Mouse (Mus musculus): ENCODE results near the gene Folr2. TPM values are rescaled to one million over a fixed set of nuclear protein-coding genes. Genes with fewer than 3 reads are reported as not detected.
A peak's percentile ranks its signal among the peaks of the same experiment; 100 is the strongest.

Gene Folr2
- total RNA-seq, 2 experiments from 2014 or later = 0.37 TPM; not detected in 1

DNA sequence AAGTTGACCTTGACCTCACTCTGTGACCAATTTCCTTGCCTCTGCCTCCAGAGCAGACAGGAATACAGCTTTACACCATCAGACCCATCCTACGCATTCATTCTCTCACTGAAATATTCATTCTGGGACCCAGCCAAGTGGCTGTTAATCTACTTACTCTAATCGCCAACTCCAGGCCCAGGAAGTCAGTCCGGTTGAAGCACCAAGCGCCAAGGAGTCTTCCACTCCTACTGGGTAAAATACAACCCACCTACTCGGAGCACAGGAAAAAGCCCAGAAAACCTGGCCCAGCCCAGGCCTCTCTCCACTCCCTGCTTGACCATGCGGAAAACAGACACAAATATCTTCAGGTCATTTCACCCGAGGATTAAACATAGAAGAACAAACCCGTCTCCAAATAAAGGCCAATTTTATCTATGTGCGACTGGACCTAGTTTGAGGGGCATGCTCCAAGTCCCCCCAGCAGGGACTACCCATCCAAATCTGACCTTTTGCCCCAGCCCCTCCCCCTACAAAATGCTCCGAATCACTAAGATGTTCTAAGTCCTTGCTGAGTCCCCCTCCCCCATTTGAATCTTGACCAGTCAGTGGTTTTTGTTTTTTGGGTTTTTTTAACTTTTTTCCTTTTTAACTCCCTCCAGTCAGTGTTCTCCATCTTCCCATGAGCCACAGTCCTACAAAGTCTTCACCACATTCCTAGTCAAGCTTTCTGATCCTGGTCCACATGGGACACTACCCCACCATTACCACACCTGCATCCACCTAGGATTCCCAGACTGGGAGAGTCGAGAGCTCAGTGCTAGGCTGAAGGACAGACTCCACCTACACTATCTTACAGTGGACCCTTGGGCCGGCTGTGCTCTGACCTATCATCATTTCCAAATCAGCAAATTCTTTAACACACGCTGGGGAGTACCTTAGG is 11.5 kb upstream of the Folr2 start:
- no peak for DNase-seq (ENCODE audit: low spot score in 2 of 2)
- intact Hi-C loops (cut with DNase I) = no loop called here

DNA sequence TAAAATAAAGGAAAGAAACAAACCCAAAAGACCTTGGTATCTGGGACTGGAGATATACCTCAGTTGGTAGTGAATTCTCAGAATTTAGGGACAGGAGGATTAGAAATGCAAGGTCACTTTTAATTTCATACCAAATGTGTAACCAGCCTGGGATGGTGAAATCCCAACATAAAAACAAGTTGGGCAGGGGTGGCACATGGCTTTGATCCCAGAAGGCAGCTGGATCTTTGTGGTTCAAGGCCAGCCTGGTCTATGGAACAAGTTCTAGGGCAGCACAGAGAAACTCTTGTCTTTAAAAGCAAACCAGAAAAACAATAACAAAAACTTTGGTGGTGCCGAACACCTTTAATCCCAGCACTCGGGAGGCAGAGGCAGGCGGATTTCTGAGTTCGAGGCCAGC is 10.5 kb upstream of the Folr2 start:
- DNase-seq (ENCODE audit: low spot score in 2 of 2) = no peak
- intact Hi-C loops (cut with DNase I) = no loop called here

DNA sequence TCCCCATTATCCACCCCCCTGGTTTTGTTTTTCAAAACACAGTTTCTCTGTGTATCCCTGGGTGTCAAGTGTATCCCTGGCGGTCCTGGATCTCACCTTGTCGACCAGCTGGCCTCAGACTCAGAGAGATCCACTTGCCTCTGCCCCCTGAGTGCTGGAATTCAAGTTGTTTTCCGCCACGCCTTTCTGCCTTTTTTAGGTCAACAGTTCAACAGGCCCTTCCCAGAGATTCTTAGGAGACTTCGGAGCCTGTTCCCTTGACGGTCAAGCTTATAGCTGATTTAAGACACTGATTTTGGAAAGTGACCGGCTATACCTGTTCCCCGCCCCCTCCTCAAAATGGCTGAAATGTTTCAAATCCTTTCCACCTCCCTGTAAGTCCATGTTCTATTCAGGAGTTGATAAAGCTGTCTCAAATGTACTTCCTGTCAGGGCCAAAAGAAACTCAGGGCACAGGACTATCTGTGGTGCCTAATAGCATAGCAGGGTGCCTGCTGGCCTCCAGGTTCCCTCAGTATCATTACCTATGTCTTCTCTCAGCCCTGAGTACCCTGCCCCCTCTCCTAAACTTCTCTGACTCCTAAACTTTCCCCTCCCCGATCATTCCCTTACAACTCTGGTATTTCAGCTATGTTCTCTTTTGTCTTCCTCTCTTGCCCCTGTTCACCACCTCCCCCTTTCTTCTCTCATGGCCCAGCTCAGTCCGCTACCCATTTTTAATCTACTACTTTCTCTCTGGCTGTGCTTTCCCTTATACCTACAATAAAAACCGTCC is 9.7 kb upstream of the Folr2 start:
- intact Hi-C loops (cut with DNase I) = no loop called here
- DNase-seq (ENCODE audit: low spot score in 2 of 2) = no peak

DNA sequence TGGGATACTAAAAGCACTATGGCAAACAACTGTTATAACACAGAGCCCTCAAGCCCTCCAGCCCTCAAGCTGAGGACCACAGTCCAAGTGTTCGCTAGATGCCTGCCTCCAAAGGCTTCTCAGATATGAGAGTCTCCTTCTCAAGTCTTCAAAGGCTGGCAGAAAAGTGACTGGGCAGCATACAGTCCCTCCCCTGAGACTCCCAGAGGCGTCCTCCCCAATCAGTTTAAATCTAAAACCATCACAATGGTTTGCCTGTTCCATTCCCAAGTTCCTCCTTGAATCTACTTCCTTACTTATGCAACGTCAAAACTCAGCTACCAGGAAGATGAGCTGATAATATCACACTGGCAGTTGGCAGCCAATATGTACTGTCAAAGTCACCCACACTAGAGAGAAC is 6.4 kb upstream of the Folr2 start, which contains the start of gene Anapc15:
Anapc15 (plus strand) TSS at position 301 of the 400 bp plus-strand sequence.
- intact Hi-C loops (cut with DNase I) = no loop called here
- DNase-seq (ENCODE audit: low spot score in 2 of 2) = no peak

DNA sequence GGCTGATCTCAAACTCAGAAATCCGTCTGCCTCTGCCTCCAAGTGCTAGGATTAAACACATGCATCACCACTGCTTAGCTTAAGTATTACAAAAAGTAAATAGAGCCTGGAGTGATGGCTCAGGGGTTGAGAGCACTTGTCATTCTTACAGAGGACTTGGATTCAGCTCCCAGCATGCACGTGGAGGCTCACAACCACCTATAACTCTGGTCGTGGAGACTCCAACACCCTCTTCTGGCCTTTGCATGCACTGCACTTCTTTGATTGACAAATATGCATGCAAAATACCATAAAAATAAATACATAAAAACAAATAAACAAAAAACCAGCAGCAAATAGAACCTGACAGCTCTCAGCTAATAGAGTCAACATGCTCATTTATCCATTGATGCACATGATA is 5.3 kb upstream of the Folr2 start:
- no peak for DNase-seq (ENCODE audit: low spot score in 2 of 2)
- intact Hi-C loops (cut with DNase I) = no loop called here

DNA sequence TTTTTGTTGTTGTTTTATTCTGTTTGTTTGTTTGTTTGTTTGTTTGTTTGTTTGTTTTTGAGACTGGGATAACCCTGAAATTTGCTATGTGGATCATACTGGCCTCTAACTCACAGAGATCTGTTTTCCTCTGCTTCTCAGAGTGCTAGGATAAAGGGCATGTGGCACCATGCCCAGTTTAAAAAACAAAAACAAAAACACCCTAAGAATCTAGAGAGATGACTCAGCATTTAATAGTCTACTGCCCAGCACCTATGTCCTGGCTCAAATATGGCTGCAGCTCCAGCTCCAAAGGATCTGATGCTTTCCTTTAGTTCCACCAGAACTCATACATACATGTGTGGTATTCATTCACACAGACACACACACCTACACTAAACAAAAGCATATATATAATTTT is 4.0 kb upstream of the Folr2 start:
- intact Hi-C loops (cut with DNase I) = no loop called here
- no peak for DNase-seq (ENCODE audit: low spot score in 2 of 2)

DNA sequence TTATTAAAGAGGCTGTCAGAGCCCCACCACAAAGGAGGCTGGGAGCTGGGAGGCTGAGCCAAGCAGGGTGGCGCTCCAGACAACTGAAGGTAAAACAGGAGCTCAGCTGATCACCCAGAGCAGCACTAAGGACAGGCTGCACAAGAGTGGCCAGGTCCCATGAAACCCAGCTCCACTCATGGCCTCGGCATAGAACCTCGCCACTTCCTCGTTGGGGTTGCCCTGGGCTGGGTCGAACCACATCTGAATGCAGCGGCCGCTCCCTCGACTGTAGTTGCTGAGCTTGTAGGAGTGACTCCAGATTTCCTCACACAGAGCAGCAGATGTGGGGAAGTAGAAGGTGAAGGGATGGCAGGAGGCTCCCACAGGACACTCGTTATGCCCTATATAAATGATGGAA is 1.4 kb upstream of the Folr2 start:
- no peak for DNase-seq (ENCODE audit: low spot score in 2 of 2)
- intact Hi-C loops (cut with DNase I) = no loop called here

DNA sequence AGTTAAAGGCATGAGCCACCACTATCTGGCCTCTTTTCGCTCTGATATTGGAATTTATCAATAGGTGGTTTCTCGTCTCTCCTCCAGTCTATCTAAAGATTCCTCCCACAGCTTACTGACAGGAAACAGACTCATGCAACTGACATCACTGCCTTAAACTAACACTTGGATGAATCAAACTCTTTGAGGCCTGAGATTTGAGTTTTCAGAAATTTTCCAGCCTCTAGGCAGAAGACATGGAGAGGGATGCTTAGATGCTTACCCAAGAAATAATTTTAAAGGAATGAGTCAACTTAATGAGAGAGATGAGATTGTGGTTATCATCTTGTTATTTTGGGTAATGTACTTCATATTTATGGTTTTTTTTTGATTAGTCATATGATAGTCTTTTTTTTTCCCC is 3.2 kb downstream of the Folr2 start:
- no peak for DNase-seq (ENCODE audit: low spot score in 2 of 2)
- intact Hi-C loops (cut with DNase I) = no loop called here

DNA sequence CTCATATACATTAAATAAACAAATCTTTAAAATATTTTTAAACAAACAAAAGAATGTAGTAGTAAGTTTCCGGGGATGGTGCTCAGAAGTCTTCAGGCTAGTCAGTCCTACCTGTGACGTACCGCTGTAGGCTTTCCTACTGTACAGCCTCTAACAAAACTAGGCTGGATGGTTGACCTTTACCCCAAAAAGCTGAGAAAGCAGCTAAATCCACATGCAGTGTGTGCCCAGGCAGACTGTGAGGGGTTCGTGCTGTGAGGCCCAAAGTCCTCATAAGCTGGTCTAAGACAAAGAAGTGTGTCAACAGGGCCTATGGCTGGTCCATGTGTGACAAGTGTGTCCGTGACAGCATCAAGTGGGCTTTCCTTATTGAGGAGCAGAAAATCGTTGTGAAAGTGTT is 4.1 kb downstream of the Folr2 start:
- no peak for DNase-seq (ENCODE audit: low spot score in 2 of 2)
- intact Hi-C loops (cut with DNase I) = no loop called here

DNA sequence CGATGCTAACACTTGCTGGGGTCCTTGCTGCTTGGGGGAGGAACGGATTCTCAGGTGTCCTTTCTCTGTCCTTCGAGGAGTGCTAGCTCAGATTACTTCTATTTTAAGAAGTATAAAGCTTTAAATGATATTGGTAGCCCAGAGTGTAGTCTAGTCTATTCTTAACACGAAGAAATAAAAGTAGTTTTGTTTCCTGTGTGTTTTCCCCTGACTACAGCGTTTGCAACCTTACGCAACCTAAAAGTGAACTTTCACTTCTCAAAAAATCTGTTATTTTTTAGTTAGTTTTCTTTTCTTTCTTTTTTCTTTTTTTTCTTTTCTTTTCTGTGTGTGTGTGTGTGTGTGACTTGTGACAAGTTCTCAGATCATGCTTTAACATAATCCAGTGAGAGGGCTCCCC is 5.3 kb downstream of the Folr2 start:
- intact Hi-C loops (cut with DNase I) = no loop called here
- no peak for DNase-seq (ENCODE audit: low spot score in 2 of 2)

DNA sequence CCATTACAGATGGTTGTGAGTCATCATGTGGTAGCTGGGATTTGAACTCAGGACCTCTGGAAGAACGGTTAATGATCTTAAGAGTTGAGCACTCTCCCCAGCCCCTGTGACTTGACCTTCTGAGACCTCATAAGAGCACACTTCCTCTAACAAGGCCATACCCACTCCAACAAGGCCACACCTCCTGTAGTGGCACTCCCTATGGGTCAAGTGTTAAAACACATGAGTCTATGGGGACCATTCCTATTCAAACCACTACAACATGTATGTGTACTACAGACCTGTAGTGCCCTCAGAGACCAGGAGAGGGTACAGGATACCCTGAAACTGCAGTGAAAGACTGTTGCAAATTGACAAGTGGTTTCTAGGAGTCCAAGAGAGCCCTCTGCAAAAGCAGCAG is 9.1 kb downstream of the Folr2 start:
- no peak for DNase-seq (ENCODE audit: low spot score in 2 of 2)
- intact Hi-C loops (cut with DNase I) = no loop called here

DNA sequence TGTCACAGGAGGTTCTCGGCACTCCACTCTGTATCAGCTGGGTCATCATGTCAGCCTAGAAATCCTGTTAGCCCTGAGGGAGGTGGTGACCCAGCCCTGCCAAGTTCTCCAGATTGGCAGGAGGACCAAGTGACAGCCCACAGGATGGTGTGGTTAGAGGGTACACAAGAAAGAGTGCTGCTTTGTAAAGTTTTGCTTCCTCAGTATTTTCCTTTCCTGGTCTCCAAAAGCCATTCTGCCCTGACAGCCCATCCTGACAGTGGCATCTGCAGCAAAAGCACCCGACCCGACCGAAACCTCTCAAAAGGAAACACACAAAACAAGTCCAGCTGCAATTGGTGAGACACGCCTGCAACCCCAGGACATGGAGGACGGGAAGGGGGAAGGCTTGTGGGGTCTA is 12.8 kb downstream of the Folr2 start:
- intact Hi-C loops (cut with DNase I) = no loop called here
- no peak for DNase-seq (ENCODE audit: low spot score in 2 of 2)

DNA sequence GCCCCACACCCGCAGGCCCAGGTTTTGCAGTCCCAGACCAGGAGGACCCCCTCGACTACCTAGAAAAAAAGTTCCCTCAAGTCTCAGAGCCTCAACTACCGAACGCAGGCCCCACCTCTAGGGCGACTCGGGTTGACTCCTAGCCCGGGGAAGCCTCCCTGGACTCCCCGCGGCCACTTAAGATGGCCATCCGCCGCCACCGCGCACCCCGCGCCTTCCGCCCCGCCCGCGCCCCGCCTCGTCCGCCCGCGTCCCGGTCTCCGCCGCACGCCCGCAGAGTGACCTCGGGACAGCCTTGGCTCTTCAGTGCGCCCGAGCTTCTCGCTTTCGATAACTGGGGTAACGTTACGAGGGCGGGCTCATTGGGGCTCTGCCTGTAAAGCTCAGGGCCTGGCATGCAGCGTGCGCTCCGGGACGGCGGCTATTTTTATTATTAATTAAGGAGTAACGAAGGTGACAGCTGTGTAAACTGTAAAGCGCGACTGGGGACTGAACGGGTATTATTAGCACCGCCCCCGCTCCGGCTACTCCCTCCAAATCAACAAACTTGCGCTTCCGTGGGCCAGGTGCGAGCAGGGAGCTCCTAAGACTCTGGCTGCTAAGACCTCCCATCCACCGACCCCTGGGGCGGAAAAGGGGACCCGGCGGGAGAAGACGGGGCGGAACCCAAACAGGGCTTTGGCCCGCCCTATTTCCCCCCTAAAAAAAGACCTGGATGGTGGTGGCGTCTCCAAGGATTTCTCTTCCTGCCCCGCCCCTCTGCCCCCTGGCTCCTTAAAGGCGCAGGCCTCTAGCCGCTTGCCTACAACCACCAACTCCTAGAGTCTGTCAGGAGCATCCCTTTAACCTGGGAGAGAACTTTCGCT is 19.2 kb downstream of the Folr2 start, which contains the start of gene Inppl1:
Inppl1 (minus strand) TSS at position 624 of the 866 bp plus-strand sequence.
- DNase-seq (ENCODE audit: low spot score in 2 of 2) = peak; percentile 76 to 89
- intact Hi-C loops (cut with DNase I) = loop anchor here (5.0 kb wide), 3 partner anchors 44 to 161 kb away; no protein-coding TSS in a partner anchor

DNA sequence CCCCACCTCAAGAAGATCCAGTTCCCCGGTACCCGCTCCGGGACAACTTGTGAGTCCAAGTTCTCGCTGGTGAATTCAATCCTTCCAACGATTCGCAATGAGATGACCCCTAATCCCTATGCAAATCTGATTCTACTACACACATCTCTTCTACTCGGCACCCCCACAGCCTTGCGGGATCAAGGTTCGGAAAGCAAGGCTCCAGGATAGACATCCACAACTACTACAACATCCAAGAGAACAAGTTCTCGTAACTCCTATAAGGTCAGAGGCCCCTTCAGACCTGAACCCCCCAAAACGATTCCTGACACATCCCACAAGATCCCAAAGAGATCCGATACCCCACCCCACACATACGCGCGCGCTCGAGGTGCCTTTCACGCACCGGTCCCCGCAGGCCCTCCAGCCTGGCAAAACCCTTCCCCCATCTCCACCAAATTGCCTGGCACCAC is 19.8 kb downstream of the Folr2 start:
- intact Hi-C loops (cut with DNase I) = loop anchor here (5.0 kb wide), 3 partner anchors 45 to 160 kb away; no protein-coding TSS in a partner anchor
- peak in 1 of 2 experiments; percentile 15 for DNase-seq (ENCODE audit: low spot score in 2 of 2)

DNA sequence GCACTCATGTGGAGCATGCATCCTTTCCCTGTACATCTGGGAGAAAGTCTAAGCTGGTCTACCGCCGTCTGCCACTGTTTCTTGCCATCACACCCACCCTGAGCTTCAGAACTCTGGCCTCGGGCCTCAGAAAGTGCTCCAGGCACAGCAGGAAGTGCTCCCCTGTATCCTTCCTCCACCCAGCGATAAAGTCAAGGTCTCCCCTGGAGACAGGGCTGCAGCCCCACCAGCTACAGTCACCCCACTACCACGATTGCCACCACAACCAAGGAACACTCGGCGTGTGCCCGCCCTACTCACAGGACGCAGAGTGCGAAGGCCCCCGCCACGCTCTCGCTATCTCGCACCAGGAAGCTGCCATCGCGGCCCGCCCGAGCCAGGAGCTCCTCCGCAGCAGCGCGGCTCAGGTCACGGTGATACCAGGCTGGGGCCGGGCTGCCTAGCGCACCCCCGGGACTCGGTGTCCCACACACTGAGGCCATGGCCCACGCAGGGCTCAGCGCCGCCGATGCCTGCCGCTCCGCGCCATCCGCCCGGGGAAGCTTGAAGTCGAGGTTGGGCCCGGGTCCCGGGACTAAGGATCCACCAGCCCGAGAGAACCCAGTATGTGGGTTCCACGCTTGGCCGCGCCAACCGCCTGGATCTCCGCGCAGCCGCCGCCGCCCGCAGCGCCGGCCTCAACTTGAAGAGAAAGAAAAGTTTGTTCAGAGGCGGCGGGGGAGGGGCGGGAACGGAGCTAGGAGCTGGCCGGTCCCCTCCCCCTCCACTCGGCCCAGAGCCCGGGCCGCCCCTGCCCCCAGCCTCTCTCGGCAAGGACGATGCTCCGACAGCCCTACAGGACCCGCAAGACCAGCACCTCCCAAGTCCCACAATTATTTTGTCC is 20.5 kb downstream of the Folr2 start:
- intact Hi-C loops (cut with DNase I) = loop anchor here (5.0 kb wide), 3 partner anchors 46 to 159 kb away; no protein-coding TSS in a partner anchor
- DNase-seq (ENCODE audit: low spot score in 2 of 2) = peak; percentile 45 to 50

DNA sequence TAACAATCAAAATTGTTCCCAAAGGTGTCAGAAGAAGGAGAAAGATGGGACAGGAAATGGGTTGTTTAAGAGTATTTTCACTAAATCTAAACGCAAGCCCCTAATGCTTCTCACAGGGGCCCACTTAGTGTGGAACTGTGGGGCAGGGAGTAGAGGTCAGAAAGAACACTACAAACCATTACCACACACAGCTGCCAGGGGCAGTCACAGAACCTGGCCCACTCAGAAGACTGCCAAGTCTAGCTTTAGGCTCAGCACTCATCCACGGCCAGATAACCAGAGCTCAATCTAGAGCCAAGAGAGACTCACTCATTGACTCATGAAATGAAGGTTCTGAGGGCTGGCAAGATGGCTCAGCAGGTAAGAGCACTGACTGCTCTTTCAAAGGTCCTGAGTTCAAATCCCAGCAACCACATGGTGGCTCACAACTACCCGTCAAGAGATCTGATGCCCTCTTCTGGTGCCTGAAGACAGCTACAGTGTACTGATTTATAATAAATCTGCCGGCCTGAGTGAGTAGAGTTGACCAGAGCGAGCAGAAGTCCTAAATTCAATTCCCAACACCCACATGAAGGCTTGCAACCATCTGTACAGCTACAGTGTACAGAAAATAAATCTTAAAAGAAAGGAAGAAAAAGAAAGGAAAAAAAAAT is 21.4 kb downstream of the Folr2 start:
- intact Hi-C loops (cut with DNase I) = loop anchor here (5.0 kb wide), 3 partner anchors 47 to 158 kb away; no protein-coding TSS in a partner anchor

DNA sequence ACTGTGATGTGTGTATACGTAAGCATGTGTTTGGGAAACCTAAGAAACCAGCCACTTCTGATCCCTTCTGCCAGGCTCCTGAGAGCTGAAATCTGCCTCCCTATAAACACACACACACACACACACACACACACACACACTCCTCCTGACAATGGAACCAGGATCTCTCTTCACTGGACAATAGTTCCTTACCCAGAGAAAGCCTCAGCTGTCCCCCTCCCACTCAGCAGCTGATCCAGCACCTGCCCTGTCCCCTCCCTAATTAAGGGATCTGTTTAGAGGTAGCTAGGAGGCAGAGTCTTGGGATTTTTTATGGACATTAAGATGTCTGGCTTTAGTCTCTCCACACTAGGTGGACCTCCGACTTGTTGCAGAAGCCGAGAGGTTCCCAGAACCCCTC is 22.1 kb downstream of the Folr2 start:
- intact Hi-C loops (cut with DNase I) = loop anchor here (5.0 kb wide), 3 partner anchors 47 to 158 kb away; no protein-coding TSS in a partner anchor
- no peak for DNase-seq (ENCODE audit: low spot score in 2 of 2)

More for the DNA sequence above, 21.4 kb downstream of the Folr2 start:
- DNase-seq (ENCODE audit: low spot score in 2 of 2) = peak in 1 of 2 experiments; percentile 44
